Mouse (Mus musculus) heart, adult 2 months (tissue): Measurements from ENCODE around the gene Pdia5. TPM values are rescaled to one million over a fixed set of nuclear protein-coding genes. Genes with fewer than 3 reads are reported as not detected.

Experiments
- DNase-seq, 2 experiments: peaks; one replicate each; pipeline ENCODE4 v3.0.0; 2021
- H3K27ac ChIP-seq: fragments of 200-600 bp; 2 replicates; pipeline ENCODE4 v1.8.1; 2022
- H3K27me3 ChIP-seq: fragments of 200-500 bp; 2 replicates; pipeline ENCODE4 v1.6.1; 2012; ENCODE audit warnings: mild to moderate bottlenecking, low read length, inconsistent platforms, mixed read lengths; ENCODE audit not compliant: control insufficient read depth, insufficient read depth
- H3K36me3 ChIP-seq: fragments of 200-500 bp; 2 replicates; pipeline ENCODE4 v1.6.1; 2012; ENCODE audit warnings: low read length, inconsistent platforms; ENCODE audit not compliant: control insufficient read depth, insufficient read depth
- H3K4me1 ChIP-seq: fragments of 200-500 bp; 2 replicates; pipeline ENCODE4 v1.6.1; 2011; ENCODE audit warnings: low read length; ENCODE audit not compliant: control insufficient read depth, insufficient read depth
- H3K4me3 ChIP-seq: fragments of 200-600 bp; 2 replicates; pipeline ENCODE4 v1.8.1; 2022
- H3K79me2 ChIP-seq: fragments of 200-500 bp; replicated peaks from 2 replicates; pipeline ENCODE4 v1.6.1; 2012; ENCODE audit warnings: mild to moderate bottlenecking, inconsistent platforms, low read length, moderate library complexity, mixed read lengths; ENCODE audit not compliant: control insufficient read depth, insufficient read depth
- H3K9ac ChIP-seq: fragments of 200-500 bp; 2 replicates; pipeline ENCODE4 v1.6.1; 2012; ENCODE audit warnings: low read depth, mild to moderate bottlenecking, control low read depth, inconsistent platforms, low read length, mixed read lengths
- CTCF ChIP-seq: fragments of 200-600 bp; IDR thresholded peaks from 2 replicates; pipeline ENCODE4 v1.8.1; 2022; ENCODE audit warnings: antibody characterized with exemption, mild to moderate bottlenecking, moderate library complexity
- EP300 ChIP-seq: fragments of 200-500 bp; IDR thresholded peaks from 2 replicates; pipeline ENCODE4 v1.6.1; 2011; ENCODE audit warnings: low read depth, low read length, control low read depth; ENCODE audit not compliant: insufficient read depth
- POLR2A ChIP-seq: fragments of 200-500 bp; IDR thresholded peaks from 2 replicates; pipeline ENCODE4 v1.6.1; 2011; ENCODE audit warnings: mild to moderate bottlenecking, low read depth, low read length, control low read depth; ENCODE audit not compliant: insufficient read depth
- WGBS: fragments of 180-500 bp; shearing (Covaris S2); methylation state at CpG from one replicate; pipeline ENCODE4 v1.1.7; 2018; 5-methylcytosine and 5-hydroxymethylcytosine counted together
- intact Hi-C: fragments of 180-260 bp; cut with DNase I; formaldehyde crosslinking; loops from one replicate; pipeline ENCODE4 v1.15.1; 2025
- polyA plus RNA-seq: library from polyadenylated mRNA; depleted of rRNA; stranded (reverse); fragments of >200 nt; gene quantifications from 2 replicates; pipeline ENCODE4 v1.2.3, GENCODE M21; 2012
- total RNA-seq, 2 experiments: library from RNA; stranded (reverse); gene quantifications; 2 replicates each; pipeline ENCODE4 v1.2.3; 2021

Gene Pdia5
- total and polyA plus RNA-seq, 3 experiments = 4.1 to 5.0 (median 4.4) TPM

DNA sequence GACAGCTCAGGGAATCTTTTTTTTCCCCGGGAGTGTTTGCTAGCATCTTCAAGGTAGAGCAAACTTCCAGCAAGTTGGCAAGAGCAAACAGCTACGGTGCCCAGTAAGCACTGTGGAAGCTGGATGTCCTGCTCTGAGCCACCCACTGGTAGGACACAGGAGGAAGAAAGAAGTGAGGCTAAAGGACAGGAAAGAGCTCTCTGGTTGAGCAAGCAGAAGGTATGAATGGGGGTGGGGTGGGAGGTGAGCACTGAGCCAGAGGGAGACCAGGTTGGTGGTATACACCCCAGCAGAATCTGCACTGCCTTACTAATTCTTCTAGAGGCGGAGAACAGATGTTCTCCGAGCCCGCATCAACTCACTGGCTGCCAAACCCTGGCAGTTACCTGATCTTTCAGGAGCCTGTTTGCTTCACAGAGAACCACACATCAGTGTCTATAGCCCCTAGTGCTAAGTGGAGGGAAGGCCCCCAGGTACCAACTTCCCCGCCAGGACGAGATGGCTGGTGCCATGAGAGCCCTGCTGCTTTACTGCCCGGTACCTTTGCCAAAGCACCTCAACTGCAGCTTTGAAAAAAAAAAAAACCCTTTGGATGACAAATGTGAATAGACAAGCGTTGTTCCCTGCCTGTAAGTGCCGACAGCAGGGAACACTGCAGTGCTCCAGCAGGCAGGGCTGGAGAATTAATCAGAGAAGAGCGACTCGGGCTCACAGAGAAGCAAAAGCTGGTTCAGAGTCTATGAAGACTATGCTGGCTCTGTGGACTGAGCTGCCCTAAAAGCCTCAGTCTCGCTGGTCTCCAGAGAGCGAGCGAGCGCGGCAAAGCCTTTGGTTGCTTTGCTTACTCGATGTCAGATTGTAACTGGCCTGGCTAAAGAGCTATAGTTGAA is 67.2 kb downstream of the Pdia5 start:
- TF ChIP-seq CTCF = no peak
- TF ChIP-seq POLR2A = no peak
- no peak overlapping the region for H3K4me3 ChIP-seq
- H3K9ac ChIP-seq = no peak overlapping the region
- no peaks in the 10 kb centered on the region for H3K27me3 ChIP-seq
- H3K36me3 ChIP-seq = no peaks in the 10 kb centered on the region
- 89% methylated on average over 18 of the region's 18 CpGs for WGBS
- H3K4me1 ChIP-seq = no peaks in the 10 kb centered on the region
- H3K27ac ChIP-seq = no peak overlapping the region
- intact Hi-C loops = loop anchor here (5.0 kb wide), 2 partner anchors 119 to 204 kb away; partner anchors contain the start of gene Sema5b
- DNase-seq = no peak
- H3K79me2 ChIP-seq = no peaks in the 10 kb centered on the region

GRCm38 (mm10) chr16:35422705-35423104 is 68.0 kb downstream of the Pdia5 start:
- Histone ChIP-seq H3K4me1 (no peaks in the 10 kb centered on the region), H3K36me3 (no peaks in the 10 kb centered on the region), H3K4me3 (no peak overlapping the region), H3K9ac (no peak overlapping the region), H3K79me2 (no peaks in the 10 kb centered on the region), H3K27ac (no peak overlapping the region), H3K27me3 (no peaks in the 10 kb centered on the region)
- intact Hi-C loops = loop anchor here (5.0 kb wide), 2 partner anchors 120 to 205 kb away; partner anchors contain the start of gene Sema5b
- DNase-seq = no peak
- WGBS = 95% methylated on average over 8 of the region's 8 CpGs
- TF ChIP-seq EP300 (no peak), CTCF (no peak), POLR2A (no peak)

DNA sequence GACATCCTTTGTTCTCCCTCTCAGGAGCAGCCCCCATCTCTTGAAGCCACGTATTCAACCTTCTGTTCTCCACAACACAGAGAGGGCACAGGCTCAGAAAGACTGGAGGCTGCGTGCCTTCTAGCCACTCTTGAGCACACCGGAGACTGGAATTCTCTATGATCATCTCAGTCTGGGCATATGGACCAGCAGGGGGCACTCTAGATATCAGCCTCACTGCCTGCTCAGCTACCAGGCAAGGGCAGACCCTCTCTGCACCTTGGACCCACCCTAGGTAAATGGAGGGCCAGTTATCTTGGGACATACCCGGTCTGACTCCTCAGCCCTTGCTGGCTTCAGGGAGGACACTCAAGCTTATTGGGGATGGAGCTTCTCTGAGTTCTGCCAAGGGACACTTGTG is 68.5 kb downstream of the Pdia5 start:
- H3K4me1 ChIP-seq = no peaks in the 10 kb centered on the region
- intact Hi-C loops = loop anchor here (5.0 kb wide), 2 partner anchors 120 to 205 kb away; partner anchors contain the start of gene Sema5b
- no peak overlapping the region for H3K27ac ChIP-seq
- H3K27me3 ChIP-seq = no peaks in the 10 kb centered on the region
- 72% methylated on average over 4 of the region's 4 CpGs for WGBS
- H3K9ac ChIP-seq = no peak overlapping the region
- H3K79me2 ChIP-seq = no peaks in the 10 kb centered on the region
- TF ChIP-seq CTCF (peak; percentile 65), EP300 (no peak), POLR2A (no peak)
- DNase-seq = peak; percentile 9 to 21
- H3K4me3 ChIP-seq = no peak overlapping the region
- H3K36me3 ChIP-seq = no peaks in the 10 kb centered on the region

DNA sequence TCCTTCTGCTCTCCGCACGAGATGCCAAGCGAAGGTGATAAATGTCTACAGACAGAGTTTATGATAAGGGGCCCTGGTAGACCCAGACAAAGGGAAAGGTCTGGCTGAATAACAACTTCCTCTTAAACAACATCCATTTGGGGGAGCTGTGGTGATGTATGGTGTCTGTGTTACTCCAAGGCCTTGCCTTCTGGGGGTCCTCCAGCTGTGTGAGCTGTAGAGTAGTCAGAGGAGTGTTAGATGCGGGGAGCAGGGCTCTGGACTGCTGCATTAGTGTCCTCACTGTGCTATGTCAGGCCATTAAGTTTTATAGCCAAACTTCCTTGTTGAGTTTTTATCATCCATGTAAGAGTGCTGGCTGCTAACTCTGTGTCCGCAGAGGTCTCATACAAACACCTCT is 76.1 kb downstream of the Pdia5 start:
- intact Hi-C loops = no loop called here
- no peak for TF ChIP-seq CTCF
- TF ChIP-seq EP300 = no peak
- TF ChIP-seq POLR2A = no peak

DNA sequence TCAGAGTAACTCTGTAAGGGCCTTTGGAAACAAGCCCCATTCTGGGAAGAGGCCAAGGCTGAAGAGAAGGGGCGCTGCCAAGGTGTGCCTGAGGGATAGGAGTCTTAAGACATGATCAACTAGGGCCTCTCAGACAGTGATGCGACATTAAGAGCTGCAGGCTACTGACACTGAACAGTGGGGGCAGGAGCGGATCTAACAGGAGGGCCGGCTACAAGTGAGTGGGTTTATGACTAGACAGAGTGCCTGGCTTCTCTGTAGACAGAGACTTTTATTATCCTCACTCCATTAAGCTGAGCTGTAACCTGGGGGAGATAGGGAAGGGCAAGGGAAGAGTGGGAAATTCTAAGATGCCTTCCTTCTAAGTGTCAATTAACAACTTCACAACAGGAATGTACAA is 84.0 kb downstream of the Pdia5 start:
- no peak overlapping the region for H3K9ac ChIP-seq
- TF ChIP-seq CTCF (no peak), EP300 (no peak), POLR2A (no peak)
- no peak overlapping the region for H3K27ac ChIP-seq
- no peaks in the 10 kb centered on the region for H3K79me2 ChIP-seq
- H3K4me3 ChIP-seq = no peak overlapping the region
- H3K4me1 ChIP-seq = no peaks in the 10 kb centered on the region
- WGBS = 91% methylated on average over 4 of the region's 4 CpGs
- H3K27me3 ChIP-seq = no peaks in the 10 kb centered on the region
- intact Hi-C loops = no loop called here
- H3K36me3 ChIP-seq = no peaks in the 10 kb centered on the region
- DNase-seq = no peak

More for the DNA sequence above, 76.1 kb downstream of the Pdia5 start:
- H3K36me3 ChIP-seq = no peaks in the 10 kb centered on the region
- no peaks in the 10 kb centered on the region for H3K4me1 ChIP-seq
- H3K9ac ChIP-seq = no peak overlapping the region
- 88% methylated on average over 5 of the region's 5 CpGs for WGBS
- DNase-seq = no peak
- no peaks in the 10 kb centered on the region for H3K27me3 ChIP-seq
- H3K27ac ChIP-seq = no peak overlapping the region
- H3K4me3 ChIP-seq = no peak overlapping the region
- H3K79me2 ChIP-seq = no peaks in the 10 kb centered on the region

DNA sequence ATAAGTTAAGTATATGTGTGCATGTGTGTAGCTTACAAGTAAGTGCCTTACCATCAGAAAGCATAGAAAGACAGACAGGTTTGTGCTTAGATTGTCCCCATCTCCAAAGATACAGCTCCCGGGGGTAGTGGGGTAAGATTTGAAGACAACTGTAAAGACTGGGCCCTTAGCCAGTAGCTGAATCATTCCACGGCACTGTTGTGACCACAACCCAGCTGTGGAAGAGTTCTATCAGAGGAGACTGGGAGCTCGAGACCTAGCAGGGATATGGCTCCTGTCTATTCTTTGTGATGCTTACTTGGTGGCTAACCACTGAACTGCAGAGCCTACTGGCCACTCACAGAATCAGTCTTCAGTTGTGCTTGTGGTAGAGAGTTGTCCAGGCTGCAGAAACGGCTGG is 84.5 kb downstream of the Pdia5 start:
- Histone ChIP-seq H3K27ac (no peak overlapping the region), H3K9ac (no peak overlapping the region), H3K36me3 (no peaks in the 10 kb centered on the region), H3K4me3 (no peak overlapping the region), H3K27me3 (no peaks in the 10 kb centered on the region), H3K79me2 (no peaks in the 10 kb centered on the region), H3K4me1 (no peaks in the 10 kb centered on the region)
- intact Hi-C loops = no loop called here
- 82% methylated on average over 4 of the region's 4 CpGs for WGBS
- no peak for TF ChIP-seq POLR2A
- TF ChIP-seq CTCF = no peak
- TF ChIP-seq EP300 = no peak
- no peak for DNase-seq
